Mouse (Mus musculus): ENCODE measurements around the gene Ifit3b.
"Not testable (repeated sequence)": the region's sequence is repeated elsewhere in the genome, so short reads cannot be mapped to it uniquely, and the experiment has no call there.

DNA sequence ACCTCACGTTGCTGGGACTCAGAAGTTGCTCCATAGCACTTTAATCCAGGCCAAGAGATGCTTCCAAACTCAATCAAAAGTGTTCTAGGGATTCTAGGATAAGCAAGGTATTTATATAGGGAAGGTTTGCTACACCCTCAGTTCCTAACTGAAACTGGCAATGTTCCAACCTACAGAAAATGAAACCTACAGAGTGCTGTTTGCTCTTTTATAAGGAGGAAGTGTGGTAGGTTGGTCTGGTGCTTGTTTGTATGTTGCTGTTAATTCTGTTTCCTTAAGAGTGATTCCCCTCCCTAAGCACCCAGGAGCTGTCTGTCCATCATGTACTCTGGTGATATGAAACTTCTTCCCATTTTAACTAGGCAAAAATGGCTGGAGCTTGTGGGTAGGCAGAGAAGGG is 5.9 kb upstream of the Ifit3b start, which contains the start of gene Ifit1bl1:
- TF ChIP-seq CTCF (IDR thresholded peaks at IDR 0.05; ENCODE audit: control insufficient read depth, insufficient read depth, insufficient read length); CEBPB (IDR thresholded peaks at IDR 0.05; ENCODE audit: low read depth); MYOD1 (IDR thresholded peaks at IDR 0.05; ENCODE audit: control insufficient read depth, insufficient read length, low read depth); MYOG (IDR thresholded peaks at IDR 0.05; ENCODE audit: control insufficient read depth, extremely low read depth, insufficient read length); USF1 (IDR thresholded peaks at IDR 0.05; ENCODE audit: low read depth); MAX (IDR thresholded peaks at IDR 0.05); FOSL1 (IDR thresholded peaks at IDR 0.05; ENCODE audit: insufficient read depth, low read length, poor library complexity, severe bottlenecking): not testable (repeated sequence)
